Mouse (Mus musculus) layer of hippocampus, postnatal 25 days (tissue): ENCODE data around the gene Rad9a. TPM values are rescaled to one million over a fixed set of nuclear protein-coding genes. Genes with fewer than 3 reads are reported as not detected.
"Not testable (repeated sequence)": the region's sequence is repeated elsewhere in the genome, so short reads cannot be mapped to it uniquely, and the experiment has no call there.

ENCODE experiments used
- DNase-seq, 2 experiments: peaks; one replicate each; pipeline ENCODE4 v3.0.0; 2022; ENCODE audit warnings: mixed read lengths in 2 of 2, low spot score in 1 of 2; ENCODE audit errors: extremely low spot score in 1 of 2
- total RNA-seq, 2 experiments: library from RNA; stranded (reverse); gene quantifications; 2 replicates each; pipeline ENCODE4 v1.2.3; 2021

Gene Rad9a
- 1 to 10 TPM; 7.4 to 8.2 TPM for total RNA-seq

DNA sequence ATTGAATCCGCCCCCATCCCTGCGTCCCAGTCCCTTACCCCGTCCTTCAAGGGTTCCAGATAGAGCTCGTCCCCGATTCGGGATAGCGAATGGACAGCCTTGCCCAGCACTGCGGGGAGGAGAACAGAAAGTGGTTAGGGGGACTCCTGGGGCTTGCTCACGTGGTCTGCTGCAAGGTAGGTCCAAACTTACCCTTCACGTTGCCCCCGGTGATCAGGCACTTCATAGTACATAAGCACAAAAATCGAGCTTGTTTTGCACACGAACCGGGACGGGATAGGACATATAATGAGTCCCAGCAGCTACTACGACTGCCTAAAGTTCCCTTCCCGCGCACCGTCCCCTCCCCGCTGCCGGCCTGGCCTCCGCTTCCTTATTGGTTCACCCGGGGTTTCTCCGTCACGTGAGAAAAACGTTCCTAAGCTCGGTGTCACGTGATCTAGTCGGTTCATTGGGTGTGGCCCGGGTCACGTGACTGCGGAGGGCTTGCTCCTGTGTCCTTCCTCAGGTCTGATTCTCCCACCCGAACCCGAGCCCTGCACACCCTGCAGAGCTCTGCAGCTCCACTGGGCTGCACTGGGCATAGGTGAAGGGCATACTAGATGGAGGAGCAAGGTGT lies at the start of gene Rad9a:
TSS of gene Rad9a (minus strand) at position 372 of the 619 bp plus-strand sequence.
- DNase-seq = peak; percentile 78 to 88

- DNase-seq = not testable (repeated sequence)
Observed at GRCm38 (mm10) chr19:4248683-4249082, 47.2 kb upstream of the Rad9a start.

DNA sequence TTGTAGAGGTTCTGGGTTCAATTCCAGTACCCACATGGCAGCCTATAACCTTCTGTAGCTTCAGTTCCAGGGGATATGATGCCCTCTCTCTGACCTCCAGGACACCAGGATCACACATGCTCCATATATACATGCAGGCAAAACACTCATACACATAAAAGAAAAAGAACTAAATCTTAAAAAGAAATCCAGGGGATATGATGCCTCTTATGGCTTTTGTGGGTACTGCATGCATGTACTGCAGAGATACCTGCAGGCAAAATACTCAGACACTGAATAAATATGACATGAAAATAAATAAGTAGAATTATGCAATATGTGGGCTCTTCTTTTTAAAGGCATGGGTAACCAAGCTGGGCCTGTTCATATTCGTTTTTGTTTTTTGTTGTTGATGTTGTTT lies 45.5 kb upstream of the Rad9a start:
- DNase-seq = no peak

- DNase-seq = no peak
Observed at GRCm38 (mm10) chr19:4244775-4245174, 43.3 kb upstream of the Rad9a start.

DNA sequence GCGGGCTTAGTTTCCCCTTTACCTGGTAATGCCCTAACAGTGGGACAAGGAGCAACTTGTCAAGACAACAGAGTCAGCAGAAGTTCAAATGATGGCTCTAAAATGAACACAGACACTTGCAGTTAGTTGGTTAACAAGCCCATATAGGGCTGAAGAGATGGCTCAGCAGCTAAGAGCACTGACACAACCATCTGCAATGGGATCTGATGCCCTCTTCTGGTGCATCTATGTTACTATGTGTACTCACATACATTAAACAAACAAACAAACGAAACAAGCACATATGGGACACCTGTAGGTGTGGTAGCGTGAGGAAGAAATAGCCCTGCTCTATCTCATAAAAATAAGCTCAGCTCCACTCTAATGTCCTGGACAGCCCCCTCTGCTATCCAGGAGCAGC lies 41.0 kb upstream of the Rad9a start:
- no peak for DNase-seq

DNA sequence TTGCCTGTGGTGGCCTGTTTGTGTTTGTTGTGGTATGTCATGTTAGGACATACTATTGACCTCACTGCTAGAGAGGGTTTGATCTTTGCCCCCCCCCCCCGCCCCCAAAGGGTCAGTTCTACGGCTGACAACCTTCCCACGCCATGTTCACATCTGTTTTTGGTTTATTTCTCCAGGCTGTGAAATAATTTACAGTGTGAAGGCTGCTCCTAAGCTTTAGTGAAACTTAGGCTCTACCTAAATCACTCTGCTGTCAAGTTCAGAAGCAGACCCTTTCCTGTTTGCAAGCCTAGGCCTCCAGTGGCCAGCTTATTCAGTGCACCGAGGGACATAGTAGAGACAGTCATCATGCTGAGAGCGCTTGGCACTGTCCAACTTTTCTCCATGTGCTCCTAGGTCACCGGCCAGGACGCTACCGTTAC lies 38.8 kb upstream of the Rad9a start:
- DNase-seq = no peak

GRCm38 (mm10) chr19:4234548-4234947 lies 33.1 kb upstream of the Rad9a start:
- DNase-seq = no peak

DNA sequence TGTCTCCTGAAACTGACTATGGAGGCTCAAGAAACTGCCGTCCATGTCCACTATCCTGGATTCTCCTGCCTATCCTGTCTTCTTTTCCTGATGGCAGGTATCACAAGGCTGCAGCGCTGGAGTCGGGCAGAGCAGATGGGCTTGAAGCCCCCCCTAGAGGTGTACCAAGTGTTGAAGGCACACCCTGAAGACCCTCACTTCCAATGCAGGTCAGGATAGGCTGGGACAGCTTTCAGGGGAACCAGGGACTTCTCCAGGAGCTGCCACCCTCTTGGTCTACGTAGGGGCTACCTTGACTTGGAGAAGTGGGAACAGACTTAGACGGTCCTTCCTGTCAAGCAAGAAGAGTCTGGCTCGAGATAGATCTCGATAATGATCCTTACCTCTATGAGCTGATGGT lies 31.2 kb upstream of the Rad9a start:
- DNase-seq = no peak

DNA sequence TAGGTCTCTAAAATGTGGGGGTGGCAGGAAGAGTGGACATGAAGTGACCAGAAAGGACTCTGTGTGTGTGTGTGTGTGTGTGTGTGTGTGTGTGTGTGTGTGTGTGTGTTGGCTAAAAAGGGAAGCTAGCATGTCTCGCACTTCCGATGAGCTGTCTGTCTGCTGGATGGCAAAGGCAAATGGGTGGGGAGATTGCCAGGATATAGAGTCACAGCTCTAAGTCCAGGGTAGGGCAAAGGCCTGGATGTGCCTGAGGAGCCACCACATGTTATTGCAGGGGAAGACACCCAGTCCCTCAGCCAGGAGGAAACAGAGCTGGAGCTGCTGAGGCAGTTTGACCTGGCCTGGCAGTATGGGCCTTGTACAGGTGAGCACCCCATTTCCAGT lies 30.7 kb upstream of the Rad9a start:
- peak in 1 of 2 experiments; percentile 27 for DNase-seq

DNA sequence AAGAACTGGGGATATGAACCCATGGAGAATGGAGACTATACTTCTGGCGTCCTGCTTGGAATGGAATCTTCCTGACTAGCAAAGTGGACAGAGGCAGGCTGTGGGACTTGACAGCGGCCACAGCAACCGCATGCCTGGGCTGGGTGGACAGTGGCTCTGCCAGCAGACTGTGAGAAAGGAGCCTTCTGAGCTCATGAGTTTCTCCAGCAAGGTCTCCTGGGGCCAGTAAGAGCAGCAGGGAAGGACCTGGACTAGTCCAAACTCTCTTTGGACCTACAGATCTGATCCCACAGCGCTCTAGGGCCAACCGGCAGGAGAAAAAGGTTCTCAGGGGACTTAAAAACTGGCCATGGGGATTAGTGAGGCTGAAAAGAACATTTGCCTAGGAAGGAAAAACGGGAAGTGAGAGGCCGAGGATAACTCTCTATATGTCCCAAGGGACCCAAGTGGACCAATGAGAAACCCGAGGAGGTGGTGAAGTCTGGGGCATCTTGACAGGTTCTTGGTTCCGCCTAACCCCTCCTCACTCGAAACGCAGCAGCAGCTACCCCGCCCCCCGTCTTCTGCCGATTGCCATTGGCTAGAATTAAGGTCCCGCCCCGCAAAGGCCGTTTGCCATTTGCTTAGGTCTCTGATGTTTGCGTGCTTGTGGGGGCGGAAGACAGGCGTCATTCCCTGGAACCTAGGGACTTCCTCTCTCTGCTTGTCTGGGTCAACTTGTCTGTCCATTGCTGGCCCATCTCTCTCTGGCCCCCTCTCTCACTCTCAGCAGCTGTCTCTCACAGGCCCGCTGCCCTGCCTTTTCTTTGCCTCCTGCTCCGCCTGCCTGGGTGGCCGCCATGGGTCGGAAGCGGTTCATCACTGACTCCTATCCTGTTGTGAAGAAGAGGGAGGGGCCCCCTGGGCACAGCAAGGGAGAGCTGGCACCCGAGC lies 30.1 kb upstream of the Rad9a start, which contains the start of gene Pold4:
TSS of gene Pold4 (plus strand) at position 647 of the 933 bp plus-strand sequence.
- peak; percentile 87 to 88 for DNase-seq

GRCm38 (mm10) chr19:4230415-4230814 lies 29.0 kb upstream of the Rad9a start:
- DNase-seq = no peak

DNA sequence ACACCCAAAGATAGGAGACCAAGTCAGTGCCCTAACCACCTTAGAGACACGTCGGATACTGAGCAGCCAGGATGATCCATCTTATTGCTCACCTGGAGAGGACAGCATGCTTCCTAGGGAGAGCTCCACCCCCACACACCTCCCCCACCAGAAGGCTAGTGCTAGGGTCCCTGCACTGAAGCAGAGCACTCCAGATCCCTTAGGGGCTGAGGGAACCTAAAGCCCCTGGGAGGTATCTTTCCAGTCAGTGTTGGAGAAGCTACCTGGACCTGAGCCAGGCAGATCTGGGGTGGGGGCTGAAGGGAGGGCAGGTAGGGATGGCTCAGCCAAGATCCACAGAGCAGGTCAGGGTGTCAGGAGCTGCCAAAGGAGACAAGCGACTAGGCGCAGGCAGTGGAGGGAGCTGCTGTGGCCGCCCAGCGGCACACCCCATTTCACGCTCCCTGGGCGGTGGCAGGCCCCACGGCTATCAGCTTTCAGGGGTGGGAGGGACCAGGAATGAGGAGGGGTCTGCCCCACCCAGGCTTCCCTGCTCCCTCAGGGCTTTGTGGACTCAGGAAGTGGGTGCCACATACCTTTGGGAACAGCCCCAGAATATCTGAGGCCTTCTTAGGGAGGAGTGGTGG lies 28.1 kb upstream of the Rad9a start:
- DNase-seq = no peak

DNA sequence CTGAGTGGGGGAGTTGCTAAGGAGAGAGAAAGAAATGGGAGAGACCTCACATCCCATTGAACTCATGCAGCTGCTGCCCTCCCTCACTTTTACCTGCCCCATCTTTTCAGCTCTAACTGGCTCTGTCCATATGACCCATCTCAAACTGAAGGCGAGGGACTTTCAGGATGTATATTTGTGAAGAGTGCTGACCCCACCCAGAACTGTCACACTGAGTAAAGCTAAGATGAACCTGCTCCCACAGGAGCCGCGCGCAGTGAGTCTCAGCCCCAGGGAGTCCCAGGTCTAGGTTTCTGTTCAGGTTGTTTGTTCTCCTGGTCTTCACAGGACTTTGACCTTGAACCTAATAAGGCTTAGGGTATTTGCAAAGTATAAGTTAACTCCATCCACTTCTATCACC lies 27.4 kb upstream of the Rad9a start:
- DNase-seq = no peak

DNA sequence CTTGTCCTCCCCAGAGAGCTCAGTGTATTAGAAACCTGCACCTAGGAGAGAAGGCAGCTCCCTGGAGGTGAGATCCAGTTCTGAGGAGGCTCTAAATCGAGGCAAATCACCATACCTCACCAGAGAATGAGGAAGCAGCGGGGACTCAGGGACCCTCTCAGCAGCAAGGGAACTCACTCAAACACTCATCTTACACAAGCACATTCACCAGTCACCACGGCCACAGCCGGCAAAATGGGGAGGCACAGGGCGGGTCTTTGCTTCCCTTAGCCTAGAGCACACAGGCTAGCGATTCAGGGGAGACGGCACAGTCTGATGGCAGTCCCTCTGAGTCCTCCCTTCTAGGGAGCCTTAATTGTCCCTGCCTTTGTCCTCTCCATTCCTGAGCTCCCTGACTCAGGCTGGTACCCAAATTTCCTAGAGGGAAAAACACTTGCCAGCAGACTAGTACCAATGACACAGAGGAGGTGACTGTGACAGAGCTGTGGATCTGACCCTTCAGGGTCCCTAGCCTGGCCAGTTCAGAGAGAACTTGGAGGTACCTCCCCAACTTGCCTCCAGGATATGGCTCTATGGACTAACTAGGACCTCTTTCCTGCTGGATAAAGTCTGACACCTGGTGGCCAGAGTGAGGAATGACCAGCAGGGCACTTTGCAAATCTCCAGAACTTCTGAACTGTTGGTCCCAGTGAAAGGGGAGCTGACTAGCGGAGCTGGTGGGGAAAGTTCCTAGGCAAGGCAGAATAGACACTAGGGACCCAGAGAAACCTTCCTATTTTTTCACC lies 26.6 kb upstream of the Rad9a start:
- peak; percentile 46 to 58 for DNase-seq

- no peak for DNase-seq
Observed at GRCm38 (mm10) chr19:4227446-4227845, 26.0 kb upstream of the Rad9a start.

DNA sequence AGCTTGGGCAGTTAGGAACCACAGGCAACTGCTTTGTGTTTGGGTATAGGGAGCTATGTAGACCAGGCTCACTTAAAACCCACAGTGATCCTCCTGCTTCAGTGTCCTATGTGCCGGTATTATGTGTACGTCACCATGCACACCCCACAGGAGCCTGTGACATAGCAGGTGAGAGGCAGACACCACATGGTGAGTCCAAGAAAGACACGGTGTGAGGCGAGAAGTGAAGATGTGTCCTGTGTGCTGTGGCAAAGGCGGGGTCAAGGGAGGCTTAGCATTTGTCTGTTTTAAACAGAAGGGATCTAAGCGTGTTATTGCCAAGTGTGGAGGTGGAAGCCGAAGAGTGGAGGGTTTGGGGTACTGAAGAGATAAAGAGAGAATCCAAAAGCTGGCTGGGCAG lies 25.3 kb upstream of the Rad9a start:
- no peak for DNase-seq

- DNase-seq = no peak
Observed at GRCm38 (mm10) chr19:4222165-4222564, 20.7 kb upstream of the Rad9a start.

DNA sequence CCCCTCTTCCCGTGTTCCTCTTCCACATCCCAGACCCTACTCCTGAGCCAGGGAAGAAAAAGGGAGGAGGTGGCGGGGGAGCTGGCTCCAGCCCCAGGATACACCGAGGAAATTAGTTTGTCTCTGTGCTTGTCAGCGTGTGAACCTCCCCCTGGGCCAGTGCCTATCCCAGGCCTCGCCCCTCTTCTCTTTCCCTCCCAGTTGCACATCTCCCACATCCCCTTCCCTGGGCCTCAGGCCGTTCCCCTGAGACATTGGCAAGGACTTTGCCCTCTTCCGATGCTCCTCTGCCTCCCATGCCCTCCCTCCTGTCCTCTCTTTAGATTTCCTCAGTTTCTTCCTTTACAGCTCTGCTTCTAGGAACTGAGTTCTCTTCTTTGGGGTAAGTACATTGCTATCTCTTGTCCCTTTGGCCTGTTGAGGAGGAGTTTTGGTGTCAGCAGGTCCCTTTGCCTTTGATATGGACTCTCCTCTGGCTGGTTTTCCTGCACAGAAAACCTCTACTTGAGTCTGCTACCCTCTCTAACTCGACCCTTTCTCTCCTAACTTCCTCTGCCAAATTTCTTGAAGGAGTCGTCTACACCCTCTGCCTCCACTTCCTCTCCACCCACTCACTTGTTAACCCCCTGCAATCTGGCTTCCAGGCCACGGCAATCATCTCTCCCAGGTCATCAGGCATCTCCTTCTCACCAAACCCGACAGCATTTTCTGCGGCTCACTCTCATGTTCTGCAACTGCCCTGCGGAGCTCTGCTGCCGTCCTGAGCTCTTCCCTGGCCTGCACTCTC lies 19.7 kb upstream of the Rad9a start:
- no peak for DNase-seq

DNA sequence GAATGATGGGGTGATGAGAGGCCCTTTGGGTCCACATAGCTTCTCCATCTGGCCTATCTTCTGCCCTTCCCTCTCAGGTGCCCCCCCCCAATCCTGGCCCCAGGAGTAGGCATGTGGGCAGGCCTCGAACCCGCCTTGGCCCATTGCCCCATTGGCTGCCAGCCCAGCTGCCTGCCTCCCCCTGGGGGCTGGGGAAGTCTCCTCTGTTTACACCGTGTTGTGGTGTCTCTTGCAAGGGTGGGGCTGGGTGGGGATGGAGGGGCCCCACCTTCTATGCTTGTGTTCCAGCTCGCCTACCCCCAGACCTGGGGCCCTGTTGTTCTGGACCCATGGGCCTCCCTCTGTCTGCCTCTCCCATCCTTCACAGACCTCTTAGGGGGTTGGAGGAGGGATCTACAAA lies 19.0 kb upstream of the Rad9a start:
- no peak for DNase-seq

- DNase-seq = no peak
Observed at GRCm38 (mm10) chr19:4219943-4220342, 18.5 kb upstream of the Rad9a start.
